Mouse (Mus musculus) heart, postnatal 0 days (tissue): ENCODE measurements around the gene Lamc3. TPM values are rescaled to one million over a fixed set of nuclear protein-coding genes. Genes with fewer than 3 reads are reported as not detected.

Experiments
- ATAC-seq: fragments of 200-750 bp; cut with Nextera tagmentation; 2 replicates; pipeline ENCODE4 v1.8.0; 2017; ENCODE audit warnings: low read depth, moderate number of reproducible peaks, moderate library complexity; ENCODE audit not compliant: insufficient read depth
- DNase-seq: peaks from one replicate; pipeline ENCODE4 v3.0.0-alpha.2; 2016; ENCODE audit warnings: low spot score
- H3K27ac ChIP-seq: fragments of 300-500 bp; sonication (generic); 2 replicates; pipeline ENCODE4 v1.5.1; 2014; ENCODE audit warnings: low read depth, mild to moderate bottlenecking
- H3K27me3 ChIP-seq: fragments of 300-500 bp; sonication (generic); 2 replicates; pipeline ENCODE4 v1.6.1; 2014; ENCODE audit warnings: low read length, mixed read lengths; ENCODE audit not compliant: control insufficient read depth, insufficient read depth
- H3K36me3 ChIP-seq: fragments of 300-500 bp; sonication (generic); replicated peaks from 2 replicates; pipeline ENCODE4 v1.6.1; 2014; ENCODE audit warnings: low read length, mixed read lengths; ENCODE audit not compliant: control insufficient read depth, insufficient read depth
- H3K4me1 ChIP-seq: fragments of 300-500 bp; sonication (generic); 2 replicates; pipeline ENCODE4 v1.6.1; 2014; ENCODE audit warnings: antibody characterized with exemption; ENCODE audit not compliant: control insufficient read depth, insufficient read depth
- H3K4me2 ChIP-seq: fragments of 300-500 bp; sonication (generic); 2 replicates; pipeline ENCODE4 v1.6.1; 2014; ENCODE audit warnings: low read depth, mild to moderate bottlenecking, low read length, moderate library complexity
- H3K4me3 ChIP-seq: fragments of 300-500 bp; sonication (generic); 2 replicates; pipeline ENCODE4 v1.5.1; 2014; ENCODE audit warnings: low read depth, low read length
- H3K9ac ChIP-seq: fragments of 300-500 bp; sonication (generic); replicated peaks from 2 replicates; pipeline ENCODE4 v1.6.1; 2014; ENCODE audit warnings: low read depth, low read length, mixed read lengths
- H3K9me3 ChIP-seq: fragments of 300-500 bp; sonication (generic); replicated peaks from 2 replicates; pipeline ENCODE4 v1.6.1; 2016; ENCODE audit warnings: low read length; ENCODE audit not compliant: control insufficient read depth
- CTCF ChIP-seq: IDR thresholded peaks from 2 replicates; pipeline ENCODE4 v1.5.1; 2016; ENCODE audit warnings: antibody characterized with exemption, control low read depth, low read depth
- EP300 ChIP-seq: IDR thresholded peaks from 2 replicates; pipeline ENCODE4 v1.6.1; 2016; ENCODE audit warnings: antibody characterized with exemption, low read depth
- WGBS: fragments of 180-500 bp; shearing (Covaris S2); extraction: QIAGEN DNeasy Blood & Tissue Kit; methylation state at CpG from one replicate; pipeline ENCODE4 v1.1.7; 2014; 5-methylcytosine and 5-hydroxymethylcytosine counted together
- polyA plus RNA-seq: library from polyadenylated mRNA; unstranded; fragments of >200 nt; fragmentation: Nextera tagmentation; extraction: Ambion mirVana; gene quantifications from 2 replicates; pipeline ENCODE4 v1.2.1, GENCODE M21; 2015
- total RNA-seq: library from RNA; depleted of rRNA; stranded (reverse); fragments of >200 nt; gene quantifications from 2 replicates; pipeline ENCODE4 v1.2.3, GENCODE M21; 2014; ENCODE audit warnings: low replicate concordance

The Lamc3 gene
- total and polyA plus RNA-seq, 2 experiments from 2014 or later, result 0.16 to 0.65 TPM

- Histone ChIP-seq H3K4me1 (peaks cover 15% of the 10 kb centered on the region; the same call in 1 of the 2 replicates), H3K36me3 (no peaks in the 10 kb centered on the region), H3K4me2 (no peak overlapping the region), H3K4me3 (no peak overlapping the region), H3K9ac (no peak overlapping the region), H3K9me3 (no peaks in the 10 kb centered on the region), H3K27me3 (no peaks in the 10 kb centered on the region), H3K27ac (peak overlapping the region; percentile 87)
- ATAC-seq, result peak; percentile 84
- 30% methylated on average over 8 of the region's 8 CpGs for WGBS
- TF ChIP-seq EP300 (no peak), CTCF (no peak)
- peak; percentile 55 for DNase-seq
Measured at GRCm38 (mm10) chr2:31953687-31954086, 66.6 kb downstream of the Lamc3 start.

DNA sequence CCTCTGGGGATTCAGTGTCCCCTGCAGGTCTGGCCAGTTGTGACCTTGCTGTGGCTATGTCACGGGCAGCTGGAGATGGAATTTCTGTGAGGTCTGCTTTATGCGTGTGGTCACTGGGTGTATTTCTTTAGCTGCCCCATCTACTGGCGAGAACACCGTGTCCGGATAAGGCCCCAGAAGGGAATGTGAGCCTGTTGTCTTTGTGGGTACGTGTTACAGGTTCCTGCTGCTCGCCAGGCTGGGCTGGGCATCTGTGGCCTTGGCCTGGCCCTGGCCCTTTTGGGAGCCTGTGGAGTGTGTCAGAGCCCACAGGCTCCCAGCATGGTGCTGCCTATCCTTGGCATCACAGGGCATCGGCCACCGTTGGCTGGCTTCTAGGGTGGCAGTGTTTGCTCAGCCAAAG is 67.7 kb downstream of the Lamc3 start:
- DNase-seq (peak; percentile 53), ATAC-seq (peak; percentile 57)
- Histone ChIP-seq H3K4me2 (no peak overlapping the region), H3K9ac (no peak overlapping the region), H3K36me3 (no peaks in the 10 kb centered on the region), H3K27ac (peak overlapping the region; percentile 87), H3K9me3 (no peaks in the 10 kb centered on the region), H3K4me3 (no peak overlapping the region), H3K4me1 (peaks cover 15% of the 10 kb centered on the region; the same call in 1 of the 2 replicates), H3K27me3 (no peaks in the 10 kb centered on the region)
- TF ChIP-seq EP300 (no peak), CTCF (no peak)
- WGBS, result 45% methylated on average over 9 of the region's 9 CpGs

DNA sequence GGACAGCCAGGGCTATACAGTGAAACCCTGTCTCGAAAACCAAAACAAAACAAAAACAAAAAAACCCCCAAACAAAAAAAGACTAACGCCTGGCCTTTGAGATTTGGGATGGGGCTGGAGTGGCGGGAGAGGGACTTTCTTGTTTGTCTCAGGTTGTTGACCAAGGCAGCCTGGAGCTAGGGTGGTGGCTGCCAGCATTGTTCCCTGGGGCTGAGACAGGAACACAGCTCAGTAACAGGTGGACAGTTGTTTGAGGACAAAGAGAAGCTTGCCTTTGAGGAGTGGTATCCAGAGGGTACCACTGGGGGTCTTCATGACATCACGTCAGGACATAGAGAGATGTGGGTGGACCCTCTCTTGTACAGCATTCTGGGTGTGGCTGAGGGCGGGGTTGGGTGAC is 68.6 kb downstream of the Lamc3 start:
- H3K36me3 ChIP-seq, result no peaks in the 10 kb centered on the region

GRCm38 (mm10) chr2:31957211-31957610 is 70.1 kb downstream of the Lamc3 start:
- Histone ChIP-seq H3K4me1 (peaks cover 4% of the 10 kb centered on the region; the same call in 1 of the 2 replicates), H3K27ac (no peak overlapping the region)
- ATAC-seq, result no peak

More for the DNA sequence above, 68.6 kb downstream of the Lamc3 start:
- Histone ChIP-seq H3K4me1 (peaks cover 13% of the 10 kb centered on the region; the same call in 1 of the 2 replicates), H3K27ac (no peak overlapping the region), H3K4me3 (no peak overlapping the region), H3K9ac (no peak overlapping the region), H3K27me3 (no peaks in the 10 kb centered on the region), H3K4me2 (no peak overlapping the region), H3K9me3 (no peaks in the 10 kb centered on the region)
- no peak for DNase-seq
- 89% methylated on average over 5 of the region's 5 CpGs for WGBS
- TF ChIP-seq EP300 (no peak), CTCF (no peak)
- no peak for ATAC-seq

DNA sequence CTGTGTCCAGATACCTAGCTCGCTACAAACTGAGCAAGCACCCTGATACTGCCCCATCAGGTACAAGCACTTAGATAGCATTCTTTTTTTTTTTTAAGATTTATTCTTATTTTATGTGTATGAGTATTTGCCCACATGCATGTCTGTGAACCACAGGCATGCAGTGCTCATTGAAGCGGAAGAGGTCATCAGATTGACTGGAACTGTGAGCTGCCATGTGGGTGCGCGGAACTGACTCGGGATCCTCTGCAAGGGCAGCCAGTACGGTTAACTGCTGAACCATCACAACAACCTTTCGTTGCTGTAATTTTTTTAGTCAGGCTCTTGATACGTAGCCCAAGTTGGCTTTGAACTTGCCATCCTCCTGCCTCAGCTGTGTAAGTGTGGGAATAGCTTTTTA is 73.9 kb downstream of the Lamc3 start:
- H3K27ac ChIP-seq, result no peak overlapping the region
- H3K9me3 ChIP-seq, result no peaks in the 10 kb centered on the region
- WGBS, result 93% methylated on average over 8 of the region's 8 CpGs
- H3K4me2 ChIP-seq, result no peak overlapping the region
- no peak for DNase-seq
- H3K9ac ChIP-seq, result no peak overlapping the region
- no peaks in the 10 kb centered on the region for H3K27me3 ChIP-seq
- TF ChIP-seq EP300, result no peak
- no peak for TF ChIP-seq CTCF
- no peaks in the 10 kb centered on the region for H3K36me3 ChIP-seq
- H3K4me3 ChIP-seq, result no peak overlapping the region
- no peak for ATAC-seq
- H3K4me1 ChIP-seq, result no peaks in the 10 kb centered on the region

More at GRCm38 (mm10) chr2:31957211-31957610, 70.1 kb downstream of the Lamc3 start:
- DNase-seq, result no peak
- Histone ChIP-seq H3K27me3 (no peaks in the 10 kb centered on the region), H3K36me3 (no peaks in the 10 kb centered on the region), H3K9me3 (no peaks in the 10 kb centered on the region), H3K4me2 (no peak overlapping the region), H3K4me3 (no peak overlapping the region), H3K9ac (no peak overlapping the region)
- no peak for TF ChIP-seq EP300
- TF ChIP-seq CTCF, result no peak
- WGBS, result 89% methylated on average over 10 of the region's 10 CpGs

DNA sequence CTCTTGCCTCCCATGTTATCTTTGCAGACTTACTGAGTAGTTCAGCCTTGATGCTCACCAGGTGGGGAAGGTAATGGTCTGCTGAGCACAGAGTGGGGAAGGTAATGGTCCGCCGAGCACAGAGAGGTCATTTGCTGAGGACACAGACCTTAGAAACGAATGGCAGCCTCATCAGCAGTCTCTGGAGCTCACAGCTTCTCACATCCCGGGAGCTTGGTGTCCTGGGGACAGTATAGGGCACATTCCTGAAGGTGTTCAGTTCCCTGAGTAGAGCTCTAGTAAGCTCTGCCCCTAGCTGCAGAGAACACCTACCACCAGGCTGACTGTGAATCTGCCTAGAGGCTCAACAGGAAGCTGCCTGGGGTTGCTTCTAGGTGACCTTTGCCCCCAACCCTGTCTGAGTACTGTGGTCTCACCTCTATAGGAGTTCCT is 74.7 kb downstream of the Lamc3 start:
- DNase-seq, result no peak
- 60% methylated on average over 4 of the region's 4 CpGs for WGBS
- no peak for ATAC-seq
- no peaks in the 10 kb centered on the region for H3K9me3 ChIP-seq
- H3K4me3 ChIP-seq, result no peak overlapping the region
- H3K4me2 ChIP-seq, result no peak overlapping the region
- H3K27ac ChIP-seq, result no peak overlapping the region
- H3K9ac ChIP-seq, result no peak overlapping the region
- no peaks in the 10 kb centered on the region for H3K36me3 ChIP-seq
- no peaks in the 10 kb centered on the region for H3K4me1 ChIP-seq
- TF ChIP-seq CTCF (no peak), EP300 (no peak)
- no peaks in the 10 kb centered on the region for H3K27me3 ChIP-seq
